Mouse (Mus musculus) cerebellum, adult (tissue): ENCODE measurements around the gene Usp47.

Experiments
- ATAC-seq: cut with Nextera tagmentation; 2 replicates; pipeline ENCODE4 v1.9.2; 2017; ENCODE audit warnings: mild to moderate bottlenecking, moderate library complexity, mixed read lengths; ENCODE audit not compliant: insufficient number of reproducible peaks, low FRiP score, low TSS enrichment

The Usp47 gene

DNA sequence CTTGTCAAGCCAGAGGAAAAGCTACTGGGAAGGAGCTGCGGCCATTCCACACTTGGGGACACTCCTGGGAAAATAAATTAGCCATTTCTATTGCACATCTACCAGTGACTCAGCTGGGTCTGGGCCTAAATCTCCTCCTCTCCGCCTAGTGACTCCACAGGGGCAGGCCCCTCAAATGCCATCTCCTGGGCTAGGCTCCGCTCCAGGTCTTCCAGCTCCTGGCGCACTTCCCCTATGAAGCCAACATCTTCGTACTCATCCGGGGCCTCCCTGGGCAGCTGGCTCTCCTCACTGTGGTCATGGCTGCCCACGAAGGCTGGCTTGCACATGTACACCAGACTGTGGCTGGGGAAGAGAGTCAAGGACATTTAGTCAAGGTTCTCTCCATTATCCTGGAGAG is 94.8 kb downstream of the Usp47 start:
- ATAC-seq: no peak

DNA sequence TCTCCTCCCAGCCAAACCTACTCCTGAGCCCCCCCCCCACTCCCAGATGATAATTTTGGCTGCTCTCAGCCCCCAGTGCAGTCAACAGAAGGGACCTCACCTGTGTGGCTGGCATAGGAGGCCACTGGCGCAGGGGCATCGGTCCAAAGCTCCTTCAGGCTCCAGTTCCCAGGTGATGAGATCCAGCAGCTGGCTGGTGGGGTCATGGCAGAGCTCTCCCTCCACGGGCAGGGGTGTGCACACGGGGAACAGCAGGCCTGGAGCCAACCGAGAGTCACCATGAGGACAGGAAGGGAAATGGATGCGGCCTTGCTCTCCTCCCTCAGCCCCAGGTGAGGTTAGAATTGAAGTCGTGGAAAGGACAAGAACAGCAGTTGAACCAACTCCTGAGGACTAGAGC is 95.9 kb downstream of the Usp47 start:
- ATAC-seq: no peak

DNA sequence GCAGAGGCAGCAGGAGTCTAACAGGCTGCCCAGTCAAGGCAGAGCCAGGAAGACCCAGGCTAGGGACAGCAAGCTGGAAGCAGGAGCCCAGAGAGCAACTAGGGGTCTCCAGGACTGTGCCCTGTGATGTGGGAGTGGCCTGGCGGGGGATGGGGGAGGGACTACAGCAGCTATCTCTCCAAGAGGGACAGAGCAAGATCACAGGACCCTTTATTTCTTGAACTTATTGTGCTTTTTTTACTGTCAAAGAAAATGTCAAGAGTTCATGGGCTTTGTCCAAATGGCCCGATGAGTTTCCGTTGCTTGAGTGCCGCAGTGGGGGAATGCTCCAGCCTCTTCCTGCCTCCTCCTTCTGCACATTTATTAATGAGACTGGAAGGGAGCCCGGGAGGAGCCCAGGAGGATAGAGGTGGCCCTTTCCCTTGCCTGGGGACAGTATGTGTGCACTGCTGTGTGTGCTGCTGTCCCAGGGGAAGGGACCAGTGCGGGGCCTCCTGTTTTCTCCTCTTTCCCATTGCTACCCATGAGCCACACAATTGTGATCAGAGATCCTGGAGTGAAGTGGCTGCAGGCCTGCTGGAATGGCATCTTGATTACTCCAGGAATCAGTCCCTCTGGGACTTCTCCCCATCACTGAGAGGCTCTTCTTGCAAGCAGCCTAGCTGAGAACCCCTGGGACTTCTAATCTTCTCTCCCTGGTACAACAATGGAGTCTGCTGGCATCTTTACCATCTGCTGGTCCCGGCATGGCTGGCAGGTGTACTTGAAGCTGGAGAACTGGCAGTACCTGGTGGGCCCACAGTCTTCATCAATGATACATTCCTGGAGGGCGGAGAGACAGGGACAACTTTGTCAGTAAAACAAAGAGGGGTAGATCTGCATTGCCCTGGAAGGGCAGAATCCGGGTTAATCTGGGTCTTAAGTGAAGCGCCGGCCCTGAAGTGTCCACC is 97.8 kb downstream of the Usp47 start:
- peak; percentile 24; the same call in 1 of the 2 replicates for ATAC-seq

DNA sequence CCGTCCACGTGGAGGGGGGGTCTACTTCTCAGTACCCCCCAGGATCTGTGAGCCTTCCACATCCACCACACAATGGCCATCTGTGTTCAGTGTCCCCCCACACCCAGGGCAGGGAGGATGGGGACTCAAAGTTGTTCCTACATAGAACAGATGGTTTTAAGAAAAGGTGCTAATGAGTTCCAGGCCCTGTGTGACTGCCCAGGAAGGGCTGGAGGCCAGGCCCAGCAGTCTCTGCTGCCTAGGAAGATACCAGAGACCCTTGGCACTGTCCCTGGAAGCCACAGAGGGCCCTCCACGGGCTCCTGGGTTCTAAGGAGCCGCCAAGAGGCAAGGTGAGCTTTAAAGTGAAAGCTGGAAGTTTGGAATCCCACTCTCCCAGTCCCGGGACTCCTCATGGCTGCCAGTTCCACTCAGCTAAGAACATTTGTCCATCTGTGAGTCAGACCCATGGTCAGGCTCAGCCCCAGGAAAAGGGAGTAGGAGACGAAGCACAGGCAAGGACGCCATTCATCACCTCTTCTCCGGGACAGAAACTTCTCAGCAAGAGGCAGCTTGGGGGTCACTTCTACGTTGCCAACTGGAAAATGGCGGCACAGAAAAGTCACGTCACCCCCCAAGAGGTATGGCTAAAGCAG is 98.7 kb downstream of the Usp47 start:
- ATAC-seq: peak; percentile 77

DNA sequence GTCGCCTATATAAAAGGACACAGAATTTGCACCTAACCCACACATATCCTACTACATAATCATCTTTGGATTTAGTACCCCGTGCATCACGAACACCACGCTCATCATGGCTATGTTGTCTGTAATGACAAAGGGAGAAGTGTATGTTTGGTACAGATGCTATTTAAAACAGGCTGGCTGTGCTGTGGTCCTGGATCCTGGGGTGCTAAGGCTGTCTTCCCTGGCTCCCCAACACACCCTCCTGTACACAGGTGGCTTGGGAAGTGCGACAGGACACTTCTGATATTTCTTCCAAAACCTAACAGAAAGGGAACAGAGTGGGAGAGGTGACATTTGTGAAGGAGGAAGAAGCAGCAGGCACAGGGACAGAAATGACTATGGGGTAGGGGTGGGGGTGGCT is 100.3 kb downstream of the Usp47 start:
- ATAC-seq: no peak

DNA sequence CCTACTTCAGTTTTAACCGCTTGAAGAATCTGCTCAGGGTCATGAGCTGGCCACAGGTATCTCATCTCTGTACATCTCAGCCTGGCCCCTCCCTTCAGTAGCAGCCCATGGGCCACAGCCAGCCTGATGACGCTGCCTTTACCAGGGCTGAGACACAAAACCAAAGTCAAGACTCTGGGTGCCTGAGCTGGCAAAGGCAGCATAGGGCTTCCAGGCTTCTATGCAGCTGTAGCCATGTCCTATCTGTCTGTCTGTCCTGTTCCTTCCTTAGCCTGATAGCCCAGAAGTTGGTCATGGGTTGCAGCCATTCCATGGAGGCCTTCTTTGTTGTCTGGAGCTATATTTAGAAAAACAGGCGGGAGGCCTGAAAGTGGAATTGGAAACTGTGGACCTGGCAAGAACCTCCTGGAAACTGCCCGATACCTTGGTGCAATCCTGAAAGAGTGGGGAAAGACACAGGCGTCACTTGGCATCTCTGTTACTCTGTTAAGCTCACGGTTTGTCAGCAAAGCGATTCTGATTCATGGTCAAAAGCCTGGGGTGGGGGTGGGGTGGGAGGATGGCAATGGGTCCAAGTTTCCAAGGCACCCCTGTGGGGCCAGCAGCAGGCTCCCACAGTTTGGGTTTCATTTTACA is 102.4 kb downstream of the Usp47 start:
- no peak for ATAC-seq

DNA sequence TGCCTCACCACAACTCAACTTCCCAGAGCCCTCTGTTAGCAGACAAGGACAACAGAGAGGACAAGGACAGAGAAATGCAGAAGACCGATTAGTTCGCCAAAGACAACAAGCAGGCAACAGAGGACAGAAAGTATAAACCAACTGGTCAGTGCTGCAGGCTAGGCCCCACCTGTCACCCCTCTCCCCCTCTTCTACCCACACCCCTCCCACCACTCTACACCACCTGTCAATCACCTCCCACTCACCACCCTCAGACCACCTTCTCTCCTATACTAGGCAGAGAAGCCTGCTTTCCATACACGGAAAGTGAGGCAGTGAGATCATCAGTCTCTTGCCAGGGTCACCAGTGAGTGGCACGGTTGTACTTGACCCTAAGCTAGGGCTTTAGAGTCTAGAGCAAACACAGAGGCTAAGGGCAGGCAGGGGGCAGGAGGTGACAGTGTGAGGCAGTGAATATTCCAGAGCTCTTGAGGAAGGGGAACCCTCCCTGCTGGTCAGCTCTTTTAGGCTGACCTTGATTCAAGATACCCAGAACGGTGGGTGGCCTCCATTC is 103.9 kb downstream of the Usp47 start:
- no peak for ATAC-seq

DNA sequence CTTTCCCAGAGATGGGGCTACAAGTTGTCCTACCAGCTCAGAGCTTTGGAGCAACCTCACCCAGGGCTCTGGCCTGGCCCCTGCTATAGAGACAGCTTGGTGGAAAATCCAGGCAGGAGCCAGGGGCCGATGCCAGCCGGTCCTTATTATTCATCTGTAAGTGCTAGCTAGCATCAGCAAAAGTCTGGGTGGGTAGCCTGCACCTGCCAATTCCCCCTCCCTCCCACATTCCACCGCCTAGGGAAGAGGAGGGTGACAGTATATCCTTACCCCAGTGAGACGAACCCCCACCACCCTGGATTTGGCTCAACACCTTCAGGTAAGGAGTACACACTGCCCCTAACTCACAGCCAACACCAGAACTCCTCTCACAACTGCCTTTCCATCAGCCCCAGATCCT is 104.7 kb downstream of the Usp47 start:
- no peak for ATAC-seq

DNA sequence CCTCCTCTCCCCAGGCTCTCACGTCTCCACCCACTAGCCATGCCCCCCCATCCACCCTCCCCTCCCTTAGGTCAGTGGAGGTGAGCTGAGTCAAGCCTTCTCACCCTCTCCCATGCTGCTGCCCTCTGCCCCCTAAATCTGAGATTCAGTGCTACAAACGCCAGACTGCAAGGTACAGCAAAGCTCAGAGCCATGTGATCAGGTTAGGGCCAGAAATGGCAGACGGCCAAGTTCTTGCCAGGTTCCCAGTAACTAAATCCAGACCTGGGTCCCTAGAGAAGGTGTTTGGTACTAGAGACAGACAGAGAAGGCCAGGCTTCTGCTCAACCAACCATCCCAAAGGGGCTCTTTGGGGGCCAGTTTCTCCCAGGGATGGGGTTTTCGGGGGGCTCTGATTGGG is 105.5 kb downstream of the Usp47 start:
- no peak for ATAC-seq

DNA sequence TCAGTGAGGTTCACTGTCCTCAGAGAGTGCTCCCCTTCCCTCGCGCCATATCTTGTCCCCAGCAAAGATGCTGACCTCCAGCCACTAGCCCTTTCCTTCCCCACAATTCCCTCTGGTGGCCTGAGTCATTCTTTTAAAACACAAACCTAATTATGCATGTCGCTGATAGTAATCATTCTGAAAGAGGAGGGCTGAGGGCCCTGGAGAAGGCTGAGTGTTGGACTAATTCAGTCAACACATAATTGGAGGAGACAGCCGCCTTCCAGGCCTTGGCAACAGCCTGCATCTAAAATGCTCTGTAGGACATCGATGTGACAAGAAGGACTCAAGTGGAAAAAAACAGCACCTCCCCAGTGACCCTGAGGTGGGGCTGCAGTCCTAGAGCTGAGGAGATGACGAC is 106.5 kb downstream of the Usp47 start:
- peak; percentile 74 for ATAC-seq

DNA sequence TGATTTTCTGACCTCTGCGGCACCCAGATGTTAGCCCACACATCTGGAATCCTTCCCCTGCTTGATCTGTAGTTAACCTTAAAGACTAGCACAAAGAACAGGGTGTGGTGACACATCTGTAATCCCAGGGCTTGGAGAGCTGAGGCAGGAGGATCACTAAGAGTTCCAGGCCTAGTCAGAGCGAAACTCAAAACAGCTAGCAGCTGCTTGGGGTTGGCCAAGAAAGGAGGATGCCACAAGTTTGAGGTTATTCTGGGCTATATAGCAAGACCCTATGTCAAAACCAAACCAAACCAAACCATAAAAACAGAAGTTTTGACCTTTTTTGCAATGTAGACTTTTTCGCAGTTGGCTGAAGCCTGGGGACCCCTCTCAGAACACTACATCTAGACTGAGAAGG is 107.4 kb downstream of the Usp47 start:
- ATAC-seq: no peak

DNA sequence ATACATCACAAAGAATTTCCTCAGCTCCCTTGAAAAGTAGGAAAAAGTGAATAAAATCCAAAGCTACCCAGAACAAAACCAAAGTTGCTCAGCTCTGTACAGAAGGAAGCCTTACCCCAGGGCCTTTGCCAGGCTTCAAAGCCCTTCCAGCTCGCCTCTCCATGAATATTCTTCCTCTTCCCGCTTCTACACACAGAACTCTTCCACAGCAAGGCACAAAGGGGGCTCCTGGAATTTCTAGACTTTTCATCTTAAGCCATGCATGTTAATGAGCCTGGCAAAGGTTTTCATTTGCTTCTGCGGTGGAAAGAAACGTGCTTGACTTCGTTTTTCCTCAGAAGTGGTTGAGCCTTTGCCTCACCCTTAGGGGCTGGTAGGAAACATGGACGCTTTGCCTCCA is 108.7 kb downstream of the Usp47 start:
- ATAC-seq: no peak

DNA sequence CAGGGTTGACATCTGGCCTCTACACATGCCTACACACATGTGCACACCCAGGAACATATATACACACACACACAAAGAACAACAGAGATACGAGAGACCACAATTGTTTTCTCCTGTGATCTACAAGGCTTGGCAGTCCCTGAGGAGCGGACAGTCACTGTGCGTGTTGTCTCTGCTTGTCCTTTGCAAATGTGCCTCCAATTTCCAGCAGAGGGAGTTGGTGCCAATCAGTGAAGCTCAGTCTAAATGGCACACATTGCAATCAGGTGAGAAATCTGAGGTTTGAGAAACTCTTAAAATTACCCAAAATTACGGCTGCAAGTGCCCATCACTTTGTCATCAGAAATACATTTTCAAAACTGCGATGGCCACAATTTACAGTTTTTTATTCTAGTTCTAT is 110.0 kb downstream of the Usp47 start:
- no peak for ATAC-seq

DNA sequence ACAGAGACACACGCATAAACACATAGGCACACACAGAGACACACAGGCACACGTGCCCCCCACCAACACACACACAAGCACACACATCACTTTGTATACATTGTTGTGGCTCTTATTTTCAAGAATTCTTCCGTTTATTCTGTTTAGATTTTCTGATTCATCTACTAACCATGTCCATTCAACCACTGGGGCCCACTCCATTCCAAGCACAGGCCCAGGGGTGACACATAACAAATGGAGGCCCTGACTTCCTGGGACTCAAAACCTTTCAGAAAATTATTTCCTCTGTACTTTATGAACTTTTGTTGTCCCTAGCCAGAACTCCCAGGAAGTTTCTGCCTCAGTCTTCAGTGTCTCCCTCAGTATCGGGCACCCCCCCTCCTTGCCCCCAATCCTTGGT is 111.9 kb downstream of the Usp47 start:
- ATAC-seq: no peak

DNA sequence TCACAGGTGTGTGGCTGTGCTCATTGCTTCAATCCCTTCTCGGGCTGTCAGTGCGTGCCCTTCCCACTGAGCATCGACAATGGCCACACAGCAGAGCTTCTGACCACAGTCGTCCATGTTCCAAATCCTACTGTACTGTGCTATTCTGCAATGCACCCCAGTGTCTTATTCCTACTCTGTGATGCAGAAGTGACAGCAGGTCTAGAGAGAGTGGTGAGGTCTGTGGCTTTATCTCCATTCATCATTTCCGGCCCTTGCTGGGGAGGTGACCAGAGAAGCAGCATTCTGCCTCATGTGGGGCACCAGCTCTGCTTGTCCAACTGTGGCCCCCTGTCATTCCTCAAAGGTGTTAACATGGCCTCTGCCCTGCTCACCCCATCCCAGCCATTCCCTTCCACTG is 113.2 kb downstream of the Usp47 start:
- no peak for ATAC-seq

DNA sequence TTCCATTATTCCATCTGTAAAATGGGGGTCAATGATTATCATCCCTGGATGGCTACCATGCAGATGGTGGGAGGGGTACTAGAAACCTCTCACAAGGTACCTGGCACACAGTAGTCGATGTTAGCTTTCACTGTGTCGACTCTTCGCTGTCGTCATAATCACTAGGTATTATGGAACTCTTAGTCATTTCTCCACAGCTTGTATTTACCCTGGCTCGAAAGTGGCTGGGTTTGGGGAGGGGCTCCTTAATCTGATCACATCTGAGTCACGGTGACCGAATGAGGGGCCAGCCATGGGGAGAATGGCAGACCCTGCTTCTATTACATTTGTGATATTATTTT is 114.8 kb downstream of the Usp47 start:
- ATAC-seq: no peak

DNA sequence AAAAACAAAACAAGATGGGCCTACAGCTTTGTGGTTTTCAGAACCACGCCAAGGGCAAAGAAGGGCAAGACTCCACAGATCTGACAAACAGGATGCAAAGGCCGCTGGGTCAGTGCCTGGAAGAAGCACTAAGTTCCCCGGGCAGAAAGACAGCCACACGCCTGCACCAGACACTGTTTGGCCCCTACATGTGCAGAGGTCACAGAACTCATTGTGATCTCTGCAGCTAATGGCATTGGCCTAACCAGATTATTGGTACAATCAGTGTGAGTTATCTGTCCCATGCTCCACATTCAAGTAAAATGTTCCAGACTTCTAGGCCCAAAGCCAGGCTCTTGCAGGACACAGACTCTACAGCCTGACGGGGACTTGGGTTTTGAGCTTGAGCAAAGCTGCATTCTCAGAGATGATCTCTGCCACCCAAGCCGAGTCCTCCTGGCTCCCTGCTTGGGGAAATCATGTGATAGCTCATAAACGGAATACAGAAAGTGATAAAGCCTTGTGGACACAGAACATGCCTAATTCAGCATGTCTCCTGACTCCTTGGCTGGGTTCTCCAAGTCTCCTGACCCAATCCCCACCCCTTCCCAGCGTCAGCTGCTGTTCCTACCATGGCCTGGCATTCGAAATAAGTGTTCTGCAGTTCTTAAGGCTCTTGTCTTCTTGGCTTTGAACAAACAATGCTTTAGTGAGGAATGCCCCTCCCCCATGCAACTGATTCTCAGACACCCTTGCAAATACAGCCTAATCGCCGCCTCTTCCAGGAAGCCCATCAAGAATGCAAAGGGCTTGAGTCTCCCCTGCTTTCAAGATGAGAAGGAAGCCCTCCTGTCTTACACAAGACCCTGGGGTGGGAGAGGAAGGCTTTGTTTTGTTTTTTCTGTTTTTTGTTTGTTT is 115.5 kb downstream of the Usp47 start:
- no peak for ATAC-seq

DNA sequence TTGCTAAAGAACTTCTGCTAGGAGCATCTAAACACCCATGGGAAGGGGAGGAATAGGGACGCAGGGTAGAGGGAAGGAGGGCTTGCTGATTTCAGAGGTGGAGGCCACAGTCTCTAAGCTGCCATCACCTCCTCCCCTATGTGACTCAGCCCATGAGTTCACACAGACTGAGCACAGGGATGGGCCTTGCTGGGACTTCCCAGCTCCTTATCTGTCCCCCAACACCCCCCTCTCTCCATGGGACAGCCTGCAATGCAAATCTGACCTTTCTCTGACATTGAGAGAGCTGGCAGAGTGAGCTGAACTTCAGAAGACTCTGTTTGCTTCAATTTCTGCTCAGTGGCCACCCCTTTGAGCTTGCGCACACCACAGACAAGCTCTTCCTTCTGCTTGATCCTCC is 117.4 kb downstream of the Usp47 start:
- no peak for ATAC-seq

DNA sequence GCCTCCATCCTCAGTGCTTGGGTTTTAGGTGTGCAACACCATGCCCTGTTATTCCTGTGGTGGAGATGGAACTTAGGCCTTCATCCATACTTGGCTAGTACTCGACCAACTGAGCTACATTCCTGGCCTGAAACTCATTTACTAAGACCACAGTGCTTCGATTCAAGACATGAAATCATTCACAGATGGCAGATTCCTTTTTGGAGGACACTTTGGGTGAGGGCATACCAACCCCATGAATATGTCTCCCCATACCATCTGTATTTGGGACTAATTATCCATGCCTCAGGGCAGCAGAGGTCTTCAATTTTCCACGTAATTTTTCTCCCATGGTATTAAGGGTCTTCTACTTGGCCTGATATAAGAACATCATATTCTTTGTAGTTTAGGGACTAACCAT is 119.3 kb downstream of the Usp47 start:
- no peak for ATAC-seq

DNA sequence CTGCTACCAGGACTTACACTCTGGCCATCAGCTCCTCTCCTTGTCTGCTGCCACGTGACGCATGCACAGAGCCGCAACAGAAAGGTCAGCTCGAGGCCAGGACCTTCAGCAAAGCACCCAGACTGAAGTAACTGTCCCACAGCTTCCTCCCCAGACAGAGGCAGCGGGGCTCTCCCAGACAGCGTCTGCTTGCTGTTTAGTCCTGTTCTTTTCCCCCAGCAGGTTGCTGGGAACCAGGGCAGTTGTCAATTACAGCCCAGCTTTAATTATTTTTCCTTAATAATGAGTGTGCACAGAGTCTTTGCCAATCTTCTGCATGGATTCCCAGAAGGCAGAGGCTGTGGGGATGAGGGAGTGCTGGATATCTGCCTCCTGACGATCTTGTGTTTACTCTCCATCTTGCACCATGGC is 119.8 kb downstream of the Usp47 start:
- no peak for ATAC-seq
